Mouse (Mus musculus) embryonic facial prominence, embryonic 14.5 days (tissue): ENCODE measurements around the gene Gm42906. TPM values are rescaled to one million over a fixed set of nuclear protein-coding genes. Genes with fewer than 3 reads are reported as not detected.

Experiments used
- ATAC-seq: fragments of 200-750 bp; cut with Nextera tagmentation; 2 replicates; pipeline ENCODE4 v1.8.0; 2017; ENCODE audit warnings: low read depth, moderate number of reproducible peaks, moderate TSS enrichment
- DNase-seq: peaks from one replicate; pipeline ENCODE4 v3.0.0-alpha.2; 2015; ENCODE audit warnings: low spot score
- H3K27ac ChIP-seq: fragments of 300-500 bp; sonication (generic); replicated peaks from 2 replicates; pipeline ENCODE4 v1.5.1; 2014; ENCODE audit warnings: low read depth, mild to moderate bottlenecking, low read length, moderate library complexity
- H3K27me3 ChIP-seq: fragments of 300-500 bp; sonication (generic); replicated peaks from 2 replicates; pipeline ENCODE4 v1.6.1; 2014; ENCODE audit warnings: low read length; ENCODE audit not compliant: control insufficient read depth, insufficient read depth
- H3K36me3 ChIP-seq: fragments of 300-500 bp; sonication (generic); 2 replicates; pipeline ENCODE4 v1.6.1; 2014; ENCODE audit warnings: low read length, mixed read lengths; ENCODE audit not compliant: control insufficient read depth, insufficient read depth
- H3K4me1 ChIP-seq: fragments of 300-500 bp; sonication (generic); 2 replicates; pipeline ENCODE4 v1.6.1; 2014; ENCODE audit warnings: antibody characterized with exemption, low read length; ENCODE audit not compliant: control insufficient read depth, insufficient read depth
- H3K4me2 ChIP-seq: fragments of 300-500 bp; sonication (generic); 2 replicates; pipeline ENCODE4 v1.6.1; 2014; ENCODE audit warnings: low read depth, mild to moderate bottlenecking, low read length, moderate library complexity, mixed read lengths
- H3K4me3 ChIP-seq: fragments of 300-500 bp; sonication (generic); 2 replicates; pipeline ENCODE4 v1.5.1; 2014; ENCODE audit warnings: low read depth, mild to moderate bottlenecking, low read length
- H3K9ac ChIP-seq: fragments of 300-500 bp; sonication (generic); 2 replicates; pipeline ENCODE4 v1.6.1; 2014; ENCODE audit warnings: low read depth, mild to moderate bottlenecking, low read length, moderate library complexity, mixed read lengths
- H3K9me3 ChIP-seq: fragments of 300-500 bp; sonication (generic); 2 replicates; pipeline ENCODE4 v1.6.1; 2016; ENCODE audit warnings: low read length; ENCODE audit not compliant: control insufficient read depth
- WGBS: fragments of 180-500 bp; shearing (Covaris S2); extraction: QIAGEN DNeasy Blood & Tissue Kit; methylation state at CpG from one replicate; pipeline ENCODE4 v1.1.7; 2014; 5-methylcytosine and 5-hydroxymethylcytosine counted together
- polyA plus RNA-seq: library from polyadenylated mRNA; unstranded; fragments of >200 nt; fragmentation: Nextera tagmentation; extraction: Ambion mirVana; gene quantifications from 2 replicates; pipeline ENCODE4 v1.2.1, GENCODE M21; 2014

Gene Gm42906
- polyA plus RNA-seq, 1 experiment from 2014 or later, result not detected

GRCm38 (mm10) chr5:151231411-151231810, 196.6 kb downstream of the Gm42906 start:
- no peak overlapping the region for H3K27ac ChIP-seq
- H3K9me3 ChIP-seq, result no peaks in the 10 kb centered on the region
- DNase-seq, result peak; percentile 56
- no peaks in the 10 kb centered on the region for H3K4me1 ChIP-seq
- WGBS, result 63% methylated on average over 4 of the region's 4 CpGs
- H3K4me2 ChIP-seq, result no peak overlapping the region; the same call in 1 of the 2 replicates
- no peak overlapping the region for H3K4me3 ChIP-seq
- ATAC-seq, result no peak
- no peaks in the 10 kb centered on the region for H3K36me3 ChIP-seq
- H3K9ac ChIP-seq, result no peak overlapping the region
- peaks cover 7% of the 10 kb centered on the region; the same call in 1 of the 2 replicates for H3K27me3 ChIP-seq

DNA sequence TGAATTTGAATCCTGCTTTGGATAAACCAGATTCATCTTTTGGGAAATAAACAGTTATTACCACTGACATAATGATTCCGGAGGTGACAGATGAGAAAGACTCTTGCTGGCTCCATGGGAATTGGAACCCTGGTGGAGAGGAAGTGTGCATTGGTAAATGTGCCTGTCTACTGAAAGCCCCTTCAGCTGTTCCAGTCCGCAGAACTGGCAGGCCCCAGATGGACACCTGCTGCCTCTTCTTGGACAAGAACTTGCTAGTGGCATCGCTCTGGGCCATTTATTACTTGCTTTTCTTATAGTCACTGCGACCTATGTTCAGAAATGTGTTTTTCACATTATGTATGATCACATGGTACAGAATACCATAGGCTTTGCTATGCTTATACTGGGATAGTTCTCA, 197.5 kb downstream of the Gm42906 start:
- WGBS, result 85% methylated on average over 4 of the region's 4 CpGs
- H3K4me1 ChIP-seq, result no peaks in the 10 kb centered on the region
- no peaks in the 10 kb centered on the region for H3K9me3 ChIP-seq
- no peak overlapping the region for H3K27ac ChIP-seq
- DNase-seq (peak; percentile 18), ATAC-seq (no peak)
- H3K27me3 ChIP-seq, result peaks cover 7% of the 10 kb centered on the region; the same call in 1 of the 2 replicates
- H3K4me2 ChIP-seq, result no peak overlapping the region
- no peak overlapping the region for H3K4me3 ChIP-seq
- no peak overlapping the region for H3K9ac ChIP-seq
- H3K36me3 ChIP-seq, result no peaks in the 10 kb centered on the region

DNA sequence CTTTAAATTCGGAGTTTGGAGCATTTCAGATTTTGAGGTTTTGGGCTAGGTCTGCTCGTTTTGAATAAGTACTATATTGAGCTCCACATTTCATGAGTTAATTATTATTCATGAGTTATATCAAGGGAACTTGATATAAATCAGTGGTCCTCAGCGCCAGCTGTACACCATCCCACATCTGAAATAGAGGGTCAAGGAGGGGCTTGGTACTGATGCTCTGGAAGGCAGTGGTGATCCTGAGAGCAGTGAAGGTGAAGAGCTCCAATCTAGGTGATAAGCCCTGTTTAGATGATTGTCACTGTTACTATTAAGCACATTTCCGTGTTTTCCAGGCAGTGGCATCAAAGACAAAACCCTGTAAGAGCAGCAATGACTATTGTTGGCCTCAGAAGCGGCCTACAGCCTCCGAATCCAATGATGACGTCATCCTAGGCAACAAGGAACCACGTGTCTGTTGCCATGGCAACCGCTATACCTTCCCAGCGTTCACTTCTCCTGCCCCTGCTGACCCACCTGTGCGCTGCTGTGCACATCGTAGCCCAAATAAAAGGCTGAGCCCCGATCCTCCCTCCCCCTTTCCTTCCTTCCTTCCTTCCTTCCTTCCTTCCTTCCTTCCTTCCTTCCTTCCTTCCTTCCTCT, 199.5 kb downstream of the Gm42906 start:
- ATAC-seq (no peak), DNase-seq (no peak)
- Histone ChIP-seq H3K27ac (no peak overlapping the region), H3K27me3 (peaks cover 7% of the 10 kb centered on the region; the same call in 1 of the 2 replicates), H3K4me3 (no peak overlapping the region), H3K36me3 (no peaks in the 10 kb centered on the region), H3K9ac (no peak overlapping the region), H3K4me2 (no peak overlapping the region), H3K9me3 (no peaks in the 10 kb centered on the region), H3K4me1 (no peaks in the 10 kb centered on the region)
- 67% methylated on average over 13 of the region's 13 CpGs for WGBS

DNA sequence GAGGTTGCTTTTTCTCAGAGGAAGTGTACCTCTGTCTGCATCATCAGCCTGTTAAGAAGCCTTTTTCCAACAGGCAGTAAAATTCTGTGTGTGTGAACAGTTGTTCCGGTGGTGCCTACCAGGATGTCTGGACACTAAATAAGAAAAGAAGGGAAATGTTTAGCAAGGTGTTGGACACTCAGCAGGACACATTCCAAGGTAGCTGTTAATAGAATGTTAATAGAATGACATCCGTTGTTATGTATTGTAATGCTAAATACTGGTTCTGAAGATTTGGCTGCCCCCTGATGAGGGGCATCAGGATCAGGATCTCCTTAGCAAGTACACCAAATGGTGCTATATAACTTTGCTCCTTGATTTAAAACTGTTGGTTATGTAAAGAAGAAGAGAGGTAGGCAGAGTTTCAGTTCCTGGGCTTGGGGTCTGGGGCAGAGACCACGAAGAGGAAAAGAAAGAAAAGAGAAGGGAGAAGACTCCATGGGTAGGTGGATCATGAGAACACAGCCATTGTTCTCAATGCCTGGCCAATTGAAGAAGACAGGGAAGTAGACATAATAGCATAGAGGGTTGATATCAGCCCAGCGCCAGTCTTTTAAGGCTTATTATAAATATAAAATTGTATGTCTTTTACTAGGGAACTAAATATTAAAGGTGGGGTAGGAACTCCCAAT, 204.1 kb downstream of the Gm42906 start:
- no peaks in the 10 kb centered on the region for H3K36me3 ChIP-seq
- ATAC-seq (no peak), DNase-seq (no peak)
- no peak overlapping the region for H3K27ac ChIP-seq
- H3K4me2 ChIP-seq, result no peak overlapping the region
- H3K9me3 ChIP-seq, result no peaks in the 10 kb centered on the region
- no peak overlapping the region for H3K4me3 ChIP-seq
- no peak overlapping the region for H3K9ac ChIP-seq
- WGBS, result 70% methylated on average over 4 of the region's 4 CpGs
- no peaks in the 10 kb centered on the region for H3K27me3 ChIP-seq
- H3K4me1 ChIP-seq, result 0 out of 2 replicates have a peak, but pooled peaks cover 2% of the 10 kb centered on the region

- no peaks in the 10 kb centered on the region for H3K36me3 ChIP-seq
- H3K4me2 ChIP-seq, result no peak overlapping the region
- 0 out of 2 replicates have a peak, but pooled peaks cover 5% of the 10 kb centered on the region for H3K4me1 ChIP-seq
- H3K27ac ChIP-seq, result no peak overlapping the region
- no peak overlapping the region for H3K4me3 ChIP-seq
- WGBS, result 92% methylated on average over 1 of the region's 1 CpGs
- DNase-seq, result no peak
- H3K9me3 ChIP-seq, result no peaks in the 10 kb centered on the region
- no peaks in the 10 kb centered on the region for H3K27me3 ChIP-seq
- no peak overlapping the region for H3K9ac ChIP-seq
- no peak for ATAC-seq
Measured at GRCm38 (mm10) chr5:151222791-151223190, 205.2 kb downstream of the Gm42906 start.

DNA sequence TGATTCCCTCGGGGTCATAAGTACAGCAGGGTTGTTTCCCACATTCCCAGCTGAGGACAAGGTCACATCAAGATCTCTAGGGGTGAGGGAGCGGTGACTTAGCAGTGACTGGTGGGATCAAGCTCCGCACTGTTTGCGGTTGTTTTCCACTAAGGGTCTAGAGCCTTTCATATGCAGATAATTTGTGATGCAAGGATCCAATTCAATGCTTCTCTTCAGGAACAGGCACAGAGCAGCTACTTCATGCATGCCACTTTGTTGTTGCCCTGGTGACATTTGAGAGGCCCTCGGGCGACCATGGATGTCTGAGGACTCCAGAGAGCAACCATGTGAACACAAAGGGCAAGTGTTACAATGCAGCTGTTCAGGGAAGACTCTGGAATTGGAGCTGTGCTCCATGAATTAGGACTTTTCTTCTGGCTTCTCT, 209.3 kb downstream of the Gm42906 start:
- H3K36me3 ChIP-seq, result no peaks in the 10 kb centered on the region
- H3K9ac ChIP-seq, result no peak overlapping the region
- WGBS, result 30% methylated on average over 6 of the region's 6 CpGs
- peaks cover 5% of the 10 kb centered on the region; the same call in 1 of the 2 replicates for H3K4me1 ChIP-seq
- H3K4me3 ChIP-seq, result no peak overlapping the region
- DNase-seq (peak; percentile 82), ATAC-seq (peak; percentile 85)
- no peaks in the 10 kb centered on the region for H3K27me3 ChIP-seq
- no peak overlapping the region; the same call in 1 of the 2 replicates for H3K27ac ChIP-seq
- no peak overlapping the region for H3K4me2 ChIP-seq
- H3K9me3 ChIP-seq, result no peaks in the 10 kb centered on the region

DNA sequence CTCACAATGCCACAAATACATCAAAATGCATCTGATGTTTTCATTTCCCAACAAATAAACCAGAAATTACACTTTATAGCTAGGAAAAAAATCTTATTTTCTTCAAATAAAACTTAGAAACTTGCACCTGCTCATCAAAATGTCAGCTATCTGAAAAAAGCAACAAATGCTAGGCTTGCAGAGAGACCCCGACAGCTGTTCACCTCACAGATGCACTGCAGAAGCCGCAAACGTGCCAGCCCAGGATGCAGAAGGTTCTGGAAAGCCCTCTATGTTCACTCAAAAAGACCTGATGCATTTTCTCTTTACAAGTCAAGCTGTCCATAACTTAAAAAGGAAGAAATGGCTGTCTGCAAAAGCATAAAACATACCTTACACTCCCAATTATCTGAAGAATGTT, 214.9 kb downstream of the Gm42906 start:
- H3K36me3 ChIP-seq, result no peaks in the 10 kb centered on the region
- H3K27me3 ChIP-seq, result no peaks in the 10 kb centered on the region
- no peaks in the 10 kb centered on the region for H3K9me3 ChIP-seq
- 77% methylated on average over 3 of the region's 3 CpGs for WGBS
- H3K9ac ChIP-seq, result no peak overlapping the region
- H3K4me3 ChIP-seq, result no peak overlapping the region
- no peak for ATAC-seq
- H3K4me1 ChIP-seq, result no peaks in the 10 kb centered on the region; the same call in 1 of the 2 replicates
- H3K27ac ChIP-seq, result no peak overlapping the region
- no peak for DNase-seq
- no peak overlapping the region for H3K4me2 ChIP-seq

DNA sequence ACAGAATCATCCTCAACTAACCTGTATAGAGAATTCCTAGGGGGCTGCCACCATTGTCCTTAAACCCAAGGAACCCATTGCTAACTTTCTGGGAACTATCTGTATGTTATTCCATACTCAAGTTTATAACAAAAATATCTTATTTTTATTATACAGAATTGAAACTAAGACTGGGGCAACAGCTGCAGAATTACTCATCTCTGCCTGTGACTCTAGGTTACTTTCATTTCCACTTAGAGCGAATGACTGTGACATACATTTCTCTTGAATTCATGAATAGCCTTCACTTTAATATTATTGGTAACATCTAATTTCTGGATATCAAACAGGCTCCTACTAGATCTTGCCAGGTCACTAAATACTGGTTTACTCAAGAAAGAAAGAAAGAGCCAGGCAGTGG, 217.1 kb downstream of the Gm42906 start:
- 92% methylated on average over 1 of the region's 1 CpGs for WGBS
- H3K4me3 ChIP-seq, result no peak overlapping the region
- no peak overlapping the region for H3K27ac ChIP-seq
- DNase-seq, result no peak
- no peaks in the 10 kb centered on the region for H3K27me3 ChIP-seq
- H3K4me2 ChIP-seq, result no peak overlapping the region
- H3K36me3 ChIP-seq, result no peaks in the 10 kb centered on the region
- ATAC-seq, result no peak
- no peaks in the 10 kb centered on the region for H3K9me3 ChIP-seq
- no peak overlapping the region for H3K9ac ChIP-seq
- no peaks in the 10 kb centered on the region for H3K4me1 ChIP-seq
